Mouse (Mus musculus) liver, adult (tissue): Measurements from ENCODE around the gene Ninj1.

Experiments
- GATA4 ChIP-seq: IDR thresholded peaks from 2 replicates; pipeline ENCODE4 v1.6.1; 2014; ENCODE audit warnings: mild to moderate bottlenecking, low read length; ENCODE audit not compliant: insufficient replicate concordance

Ninj1 gene

DNA sequence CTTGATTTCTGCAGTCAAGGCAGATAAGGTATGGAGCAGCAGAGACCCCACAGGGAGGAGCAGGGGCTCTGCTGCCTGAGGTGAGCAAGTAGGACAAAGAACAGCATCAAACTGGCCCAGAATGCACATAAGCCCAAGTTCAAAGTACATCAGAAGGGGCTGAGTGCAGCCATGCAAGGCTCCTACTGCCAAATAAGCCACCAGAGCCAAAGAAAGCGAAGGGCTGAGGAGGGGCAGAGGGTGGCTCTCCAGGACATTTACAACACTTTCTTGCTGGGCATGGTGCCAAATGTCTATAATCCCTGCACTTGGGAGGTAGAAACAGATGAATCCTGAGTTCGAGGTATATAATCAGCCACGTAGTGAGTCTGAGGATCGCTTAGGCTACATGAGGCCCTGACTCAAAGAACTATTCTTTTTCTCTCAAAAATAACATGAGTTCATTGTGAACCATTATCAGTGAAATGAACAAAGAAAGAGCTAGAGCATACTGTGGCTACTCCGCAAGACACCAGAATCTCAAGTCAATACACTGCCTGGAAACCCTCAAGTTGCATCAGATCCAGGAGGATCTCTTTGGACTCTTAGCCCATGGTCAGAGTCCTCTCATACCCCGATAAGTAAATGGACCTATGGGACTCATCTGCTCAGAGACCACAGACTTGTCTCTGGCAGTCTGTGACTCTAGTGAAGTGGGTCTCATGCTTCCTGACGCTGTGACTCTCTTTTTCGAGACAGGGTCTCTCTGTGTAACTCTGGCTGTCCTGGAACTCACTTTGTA lies 46.7 kb downstream of the Ninj1 start:
- TF ChIP-seq GATA4, result no peak

DNA sequence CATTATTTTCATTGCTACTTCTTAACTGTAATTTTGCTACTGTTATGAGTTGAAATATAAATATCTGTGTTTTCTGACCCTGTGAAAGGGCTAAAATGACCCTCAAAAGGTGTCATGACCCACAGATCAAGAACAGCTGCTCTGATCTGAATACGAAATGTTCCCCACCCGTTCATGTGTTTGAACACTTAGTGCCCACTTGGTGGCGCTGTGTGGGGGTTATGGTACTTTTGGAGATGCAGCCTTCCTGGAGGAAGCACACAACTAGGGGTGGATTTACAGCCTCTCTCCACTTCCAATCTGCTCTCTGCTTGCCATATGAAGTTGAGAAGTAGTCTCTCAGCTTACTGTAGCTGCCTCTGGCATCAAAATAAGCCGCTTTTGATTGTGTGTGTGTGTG lies 47.4 kb downstream of the Ninj1 start:
- TF ChIP-seq GATA4, result no peak

DNA sequence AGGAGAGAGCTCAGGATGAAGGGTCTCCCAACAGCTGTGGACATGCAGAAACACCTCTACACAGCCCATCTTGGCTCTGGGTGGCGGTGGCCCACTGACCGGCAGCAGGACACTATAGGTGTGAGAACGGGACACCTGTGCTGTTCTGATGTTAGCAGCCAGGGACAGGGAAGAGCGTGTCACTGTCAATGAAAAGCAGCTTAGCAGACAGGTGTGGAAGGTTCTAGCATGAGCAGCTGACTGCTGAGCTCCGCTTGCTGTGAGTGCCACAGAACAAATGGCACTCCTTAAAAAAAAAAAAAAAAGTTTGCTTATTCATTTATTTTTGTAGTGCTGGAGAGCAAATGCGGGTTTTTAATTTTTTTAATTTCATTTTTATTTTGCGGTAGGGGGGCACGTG lies 50.3 kb downstream of the Ninj1 start:
- TF ChIP-seq GATA4, result no peak

DNA sequence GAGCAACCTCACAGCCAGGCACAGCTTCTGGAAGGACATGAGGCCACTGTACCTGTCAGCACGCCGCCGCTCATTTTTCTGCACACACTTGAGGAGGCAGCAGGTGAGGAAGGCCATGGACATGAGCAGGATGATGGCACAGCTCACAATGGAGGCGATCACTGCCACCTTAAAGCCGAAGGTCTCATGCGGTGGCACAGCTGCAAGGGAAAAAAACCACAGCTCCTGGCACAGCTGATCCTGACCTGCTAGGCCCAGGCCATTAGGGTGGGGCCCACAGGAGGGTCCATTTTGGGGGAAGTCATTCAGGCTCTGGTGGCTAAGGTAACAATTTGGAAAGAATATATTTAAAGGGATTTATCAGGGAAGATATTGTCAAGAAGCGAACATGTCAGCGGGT lies 51.5 kb downstream of the Ninj1 start:
- no peak for TF ChIP-seq GATA4

DNA sequence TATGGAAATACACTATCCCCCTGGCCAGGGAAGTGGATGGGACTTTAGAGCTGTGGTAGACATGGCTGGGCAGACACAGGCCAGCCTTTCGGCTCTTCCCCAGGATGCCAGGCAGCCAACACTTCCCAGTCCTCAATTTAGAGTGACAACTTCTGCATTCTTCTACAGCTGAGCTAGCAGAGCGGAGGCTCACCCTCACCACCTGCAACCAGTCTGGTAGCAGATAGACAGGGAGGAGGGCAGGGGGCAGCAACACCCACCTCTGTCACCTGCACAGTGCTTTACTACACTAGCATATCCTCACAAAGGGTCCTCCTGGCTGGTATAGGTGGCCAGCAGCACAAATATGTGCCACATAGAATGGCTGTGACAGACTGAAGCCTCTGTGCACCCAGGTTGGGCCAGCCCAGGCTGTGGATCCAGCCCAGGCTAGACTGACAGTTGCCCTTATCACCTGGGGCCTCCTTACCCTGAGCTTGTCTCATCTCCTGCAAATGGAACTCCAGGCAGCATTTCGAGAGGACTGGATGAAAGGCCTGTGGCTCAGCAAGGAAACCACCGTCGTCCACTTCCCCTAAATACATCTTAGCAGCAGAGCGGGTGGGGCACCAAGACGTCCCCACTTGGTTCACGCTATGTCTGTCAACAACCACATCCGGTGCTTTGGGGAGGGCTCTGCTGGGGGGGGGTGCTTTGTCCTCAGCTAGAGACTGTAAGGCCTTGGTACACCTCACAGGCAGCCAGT lies 55.2 kb downstream of the Ninj1 start:
- no peak for TF ChIP-seq GATA4

DNA sequence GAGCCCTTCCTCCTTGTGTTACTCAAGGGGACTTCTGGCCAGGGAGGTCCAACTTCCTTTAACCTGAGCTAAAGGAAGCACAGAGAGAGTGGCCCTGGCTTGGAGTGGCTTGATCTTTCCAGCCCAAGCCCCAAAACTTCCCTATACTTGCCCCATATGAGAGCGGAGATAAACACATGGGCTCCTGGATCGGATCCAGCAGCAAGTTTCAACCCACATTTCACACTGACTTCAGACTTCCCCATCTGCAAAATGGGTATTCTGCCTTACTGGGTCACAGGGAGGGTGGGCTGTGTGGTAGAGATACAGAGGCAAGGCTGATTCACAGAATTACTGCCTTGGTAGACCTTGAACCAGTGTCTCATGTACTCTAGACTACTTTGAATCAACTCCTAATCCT lies 56.2 kb downstream of the Ninj1 start:
- no peak for TF ChIP-seq GATA4

DNA sequence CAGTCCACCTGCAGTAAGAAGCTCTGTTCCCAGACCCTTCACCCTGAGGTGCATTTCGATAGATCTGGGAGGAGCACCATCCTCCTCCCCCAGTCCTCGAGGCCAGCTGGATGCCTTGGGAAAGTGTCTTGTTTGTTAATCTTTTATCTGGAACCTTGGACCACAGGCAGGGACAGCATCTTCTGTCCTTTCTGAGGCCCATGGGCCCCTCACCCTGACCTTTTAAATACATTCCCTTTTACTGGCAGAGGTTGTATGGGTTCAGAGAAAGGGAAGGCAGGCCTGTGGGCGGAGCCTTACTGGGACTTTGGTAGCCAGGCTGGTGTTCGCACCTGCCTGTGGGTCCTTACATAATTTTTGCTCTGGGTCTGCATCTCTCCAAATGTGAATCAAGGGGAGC lies 58.0 kb downstream of the Ninj1 start:
- no peak for TF ChIP-seq GATA4
